Mouse (Mus musculus) central nervous system, embryonic 14 days (tissue): Measurements from ENCODE around the gene Dhrs3. TPM values are rescaled to one million over a fixed set of nuclear protein-coding genes. Genes with fewer than 3 reads are reported as not detected.

ENCODE experiments used
- polyA plus RNA-seq: library from polyadenylated mRNA; depleted of rRNA; stranded (reverse); fragments of >200 nt; gene quantifications from 2 replicates; pipeline ENCODE4 v1.2.3, GENCODE M21; 2012; rRNA removed

Dhrs3 gene
- polyA plus RNA-seq = 13.9 and 25.4 TPM in 2 replicates

GRCm38 (mm10) chr4:144892133-144892936 lies at the start of gene Dhrs3:
TSS of gene Dhrs3 (plus strand) at chr4:144892827.

Other genes starting within 250 kb of the Dhrs3 start
- not detected in 2 replicates for gene Gm436, start 206.5 kb upstream of the Dhrs3 start, polyA plus RNA-seq
- gene Gm13178, start 171.4 kb upstream of the Dhrs3 start, polyA plus RNA-seq = not detected in 2 replicates
- not detected in 2 replicates for gene Gm438, start 106.2 kb upstream of the Dhrs3 start, polyA plus RNA-seq